In genomic region chr9:31583983-31584382, GRCm38 (mm10) we compare ENCODE assay signal across 12 mouse cellular contexts.
"Had no signal": no experiment of that assay in that cellular context is flagged by ENCODE, and none has a peak within 500 bp of the region (broad histone marks: within the 10 kb centered on the region; RNA-seq: fewer than 3 reads in every experiment).

No protein-coding gene starts in this region.

- H3K27me3 ChIP-seq: kidney, embryonic 15.5 days; lung, embryonic 15.5 days had no signal

- H3K4me1 ChIP-seq: kidney, embryonic 15.5 days; lung, embryonic 15.5 days had no signal

- DNase-seq: kidney, adult 8-10 months; kidney, postnatal 10 days; kidney, postnatal 36 days; liver, postnatal 0 days; lung, postnatal 10 days; lung, postnatal 4 days; midbrain, embryonic 14.5 days; thymus, adult 18-20 months; thymus, postnatal 36 days had no signal

- H3K27ac ChIP-seq: kidney, embryonic 15.5 days; liver, embryonic 14.5 days; lung, embryonic 15.5 days had no signal

- H3K4me3 ChIP-seq: kidney, embryonic 15.5 days; lung, embryonic 15.5 days had no signal
